Mouse (Mus musculus) macrophage (primary cell): ENCODE results near the gene Olfr480. TPM values are rescaled to one million over a fixed set of nuclear protein-coding genes. Genes with fewer than 3 reads are reported as not detected.

Experiments used
- H3K27ac ChIP-seq: fragments of 350-480 bp; formaldehyde crosslinking; 2 replicates; pipeline ENCODE4 v1.9.0; 2021
- H3K36me3 ChIP-seq: fragments of 350-480 bp; formaldehyde crosslinking; 2 replicates; pipeline ENCODE4 v1.9.0; 2021; ENCODE audit errors: inconsistent target
- H3K4me3 ChIP-seq: fragments of 350-480 bp; formaldehyde crosslinking; 2 replicates; pipeline ENCODE4 v1.9.0; 2021; ENCODE audit errors: inconsistent target
- H3K79me2 ChIP-seq: fragments of 350-480 bp; formaldehyde crosslinking; 2 replicates; pipeline ENCODE4 v1.9.0; 2021; ENCODE audit errors: inconsistent target
- WGBS: methylation state at CpG from one replicate; pipeline ENCODE4 v1.1.7; 2026; ENCODE audit warnings: inconsistent platforms; ENCODE audit not compliant: missing documents; 5-methylcytosine and 5-hydroxymethylcytosine counted together
- polyA plus RNA-seq: library from polyadenylated mRNA; stranded (reverse); fragments of 250-400 nt; gene quantifications from 3 replicates; pipeline ENCODE4 v1.2.4, GENCODE M21; 2018; ENCODE audit warnings: inconsistent platforms
- total RNA-seq, 78 experiments: library from RNA; depleted of rRNA; stranded (reverse); fragments of 250-400 nt; gene quantifications; 1 replicate in 9 of 78; 2 replicates in 24 of 78; 3 replicates in 43 of 78; 4 replicates in 2 of 78; pipeline ENCODE4 v1.2.4; 2018; ENCODE audit warnings: inconsistent platforms in 56 of 78

The Olfr480 gene
- not detected for total RNA-seq (2018; cell fraction: chromatin; rRNA removed)
- total RNA-seq (2018; cell fraction: cytosol; rRNA removed) = not detected
- total RNA-seq (2018; cell fraction: nucleus; rRNA removed) = not detected
- polyA plus RNA-seq = not detected in 3 replicates

DNA sequence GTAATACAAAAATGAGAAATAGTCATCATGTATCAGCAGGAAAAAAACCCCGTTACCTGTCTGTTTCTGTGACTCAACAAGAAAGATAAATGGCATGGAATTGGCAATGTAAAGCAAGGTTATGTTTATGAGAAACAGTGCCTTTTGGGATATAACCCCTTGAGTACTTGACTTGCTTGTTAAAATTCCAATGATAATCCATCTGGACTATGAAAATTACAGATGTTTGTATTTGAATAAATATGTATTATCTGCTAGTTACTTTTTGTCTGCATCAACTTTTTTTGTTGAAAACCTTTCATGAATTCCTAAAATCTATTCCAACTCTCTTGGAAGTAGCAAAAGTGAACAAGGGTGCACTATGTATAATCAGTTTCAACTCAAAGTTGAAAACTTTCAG lies at the start of gene Olfr480:
TSS of gene Olfr480 (minus strand) at position 101 of the 400 bp plus-strand sequence.
- H3K4me3 ChIP-seq = no peak within 1 kb of the TSS
- H3K79me2 ChIP-seq = no peaks in the 10 kb centered on the region
- no peak within 1 kb of the TSS for H3K27ac ChIP-seq
- no peaks in the 10 kb centered on the region for H3K36me3 ChIP-seq
- 100% methylated on average over 1 of the region's 1 CpGs for WGBS

DNA sequence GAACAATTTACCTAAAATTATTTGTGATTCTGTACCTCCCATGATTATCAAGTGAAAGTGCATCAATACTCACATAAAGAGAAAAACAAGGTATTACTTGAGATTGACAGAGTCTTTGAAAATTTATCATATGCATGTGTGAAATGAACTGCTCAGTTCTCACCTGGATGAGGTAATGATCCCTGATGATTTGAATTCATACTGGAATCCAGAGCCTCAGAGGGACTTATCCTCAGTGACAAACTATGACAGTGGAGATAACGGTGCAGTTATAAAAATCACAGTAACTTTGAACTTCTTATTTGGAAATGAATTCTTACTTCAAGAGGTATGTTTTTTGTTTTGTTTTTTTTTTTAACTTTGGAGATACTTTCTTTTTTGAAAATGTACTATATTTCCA lies 33.4 kb upstream of the Olfr480 start, which contains the start of gene Olfr483:
TSS of gene Olfr483 (plus strand) at position 301 of the 400 bp plus-strand sequence.
- WGBS = 100% methylated on average over 1 of the region's 1 CpGs
- no peaks in the 10 kb centered on the region for H3K36me3 ChIP-seq
- H3K27ac ChIP-seq = no peak within 1 kb of the TSS
- no peak within 1 kb of the TSS for H3K4me3 ChIP-seq
- H3K79me2 ChIP-seq = no peaks in the 10 kb centered on the region

DNA sequence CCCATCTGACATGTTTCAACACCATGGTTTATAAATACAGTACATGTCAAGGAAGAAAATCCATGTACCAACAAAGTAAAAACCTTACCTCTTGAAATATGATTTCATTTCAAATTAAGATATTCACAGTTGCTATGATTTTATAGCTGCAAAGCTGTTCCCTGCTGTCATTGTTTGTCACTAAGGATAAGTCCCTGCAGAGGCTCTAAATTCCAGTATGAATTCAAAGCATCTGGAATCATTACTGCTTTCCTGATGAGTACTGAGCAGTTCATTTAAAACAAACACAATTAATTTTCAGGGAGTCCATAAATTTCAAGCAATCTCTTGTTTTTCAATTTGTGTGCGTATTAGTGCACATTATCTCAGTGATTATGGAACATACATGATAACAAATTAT lies 30.3 kb upstream of the Olfr480 start, which contains the start of gene Olfr482:
TSS of gene Olfr482 (minus strand) at position 101 of the 400 bp plus-strand sequence.
- no peak within 1 kb of the TSS for H3K27ac ChIP-seq
- WGBS = 77% methylated on average over 1 of the region's 1 CpGs
- H3K4me3 ChIP-seq = no peak within 1 kb of the TSS
- no peaks in the 10 kb centered on the region for H3K79me2 ChIP-seq
- H3K36me3 ChIP-seq = no peaks in the 10 kb centered on the region

DNA sequence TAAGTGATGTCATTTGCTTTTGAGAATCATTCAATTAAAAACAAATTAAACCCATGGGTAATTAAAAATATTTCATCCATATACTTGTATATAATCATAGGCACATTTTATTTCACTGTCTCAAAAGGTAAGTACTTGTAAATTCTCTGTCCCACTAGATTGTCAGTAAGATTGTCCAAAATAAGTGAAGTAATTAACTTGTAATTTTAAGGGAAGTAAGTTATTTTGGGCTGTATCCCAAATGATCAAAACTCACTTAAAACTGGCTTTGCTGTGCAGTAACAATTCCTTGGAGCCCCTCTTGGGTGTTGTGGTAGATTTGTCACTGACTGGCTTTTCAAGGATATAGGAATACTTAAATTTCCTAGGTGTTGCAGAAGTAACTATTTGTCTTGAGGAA lies 12.4 kb upstream of the Olfr480 start, which contains the start of gene Olfr481:
TSS of gene Olfr481 (plus strand) at position 301 of the 400 bp plus-strand sequence.
- H3K36me3 ChIP-seq = no peaks in the 10 kb centered on the region
- no peak within 1 kb of the TSS for H3K27ac ChIP-seq
- no peak within 1 kb of the TSS for H3K4me3 ChIP-seq
- no peaks in the 10 kb centered on the region for H3K79me2 ChIP-seq

DNA sequence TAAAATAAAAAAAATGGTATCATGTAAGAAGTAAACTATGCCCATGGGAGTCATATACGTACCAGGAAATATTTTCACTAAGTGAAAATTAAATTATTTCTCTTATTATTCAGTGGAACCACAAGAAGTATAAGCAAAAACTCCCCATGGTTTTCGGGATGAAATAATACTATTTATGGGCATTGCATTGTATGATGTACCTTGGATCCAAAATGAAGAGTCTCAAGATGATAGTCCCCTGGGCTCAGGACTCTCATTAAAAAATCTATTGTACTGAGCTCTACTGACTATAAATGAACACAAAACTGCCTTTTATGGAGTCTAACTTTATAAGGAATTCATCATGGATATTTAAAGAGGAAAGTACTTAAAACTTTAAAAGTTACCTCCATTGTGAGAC lies 16.8 kb downstream of the Olfr480 start, which contains the start of gene Olfr479:
TSS of gene Olfr479 (plus strand) at position 301 of the 400 bp plus-strand sequence.
- WGBS = 96% methylated on average over 2 of the region's 2 CpGs
- no peak within 1 kb of the TSS for H3K27ac ChIP-seq
- no peaks in the 10 kb centered on the region for H3K79me2 ChIP-seq
- H3K4me3 ChIP-seq = no peak within 1 kb of the TSS
- H3K36me3 ChIP-seq = no peaks in the 10 kb centered on the region

DNA sequence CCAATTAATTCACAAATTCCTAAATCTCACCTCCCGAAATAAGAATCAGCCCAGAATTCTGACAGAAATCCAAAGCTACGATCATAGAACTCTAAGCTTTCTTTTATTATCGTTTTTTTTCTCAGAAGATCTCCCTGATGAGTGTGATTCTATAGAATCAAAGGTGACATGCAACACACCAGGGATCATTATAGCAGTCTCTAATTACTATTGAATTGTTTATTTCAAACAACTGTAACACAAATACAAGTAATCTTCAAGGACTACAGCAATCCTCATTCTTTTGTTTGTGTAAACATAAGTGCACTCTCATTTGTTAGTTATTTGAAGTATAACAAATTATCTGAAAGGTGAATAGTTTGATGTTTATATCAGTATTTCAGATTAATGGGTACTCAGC lies 33.3 kb downstream of the Olfr480 start, which contains the start of gene Olfr478:
TSS of gene Olfr478 (minus strand) at position 101 of the 400 bp plus-strand sequence.
- H3K79me2 ChIP-seq = no peaks in the 10 kb centered on the region
- no peaks in the 10 kb centered on the region for H3K36me3 ChIP-seq
- 82% methylated on average over 3 of the region's 3 CpGs for WGBS
- no peak within 1 kb of the TSS for H3K27ac ChIP-seq
- H3K4me3 ChIP-seq = no peak within 1 kb of the TSS

Other genes starting within 250 kb of the Olfr480 start
- gene Olfr469, start 241.8 kb downstream of the Olfr480 start, polyA plus RNA-seq = not detected in 3 replicates
- not detected in 3 replicates for gene Olfr470, start 219.9 kb downstream of the Olfr480 start, polyA plus RNA-seq
- gene Olfr472, start 169.4 kb downstream of the Olfr480 start, polyA plus RNA-seq = not detected in 3 replicates
- not detected in 3 replicates for gene Olfr473, start 136.9 kb downstream of the Olfr480 start, polyA plus RNA-seq
- gene Olfr474, start 112.7 kb downstream of the Olfr480 start, polyA plus RNA-seq = not detected in 3 replicates
- not detected in 3 replicates for gene Olfr476, start 102.5 kb downstream of the Olfr480 start, polyA plus RNA-seq
- gene Olfr477, start 80.7 kb downstream of the Olfr480 start, polyA plus RNA-seq = not detected in 3 replicates
- gene Olfr478, start 33.4 kb downstream of the Olfr480 start, polyA plus RNA-seq = not detected in 3 replicates
- not detected in 3 replicates for gene Olfr479, start 16.7 kb downstream of the Olfr480 start, polyA plus RNA-seq
- not detected in 3 replicates for gene Olfr481, start 12.5 kb upstream of the Olfr480 start, polyA plus RNA-seq
- 0.11 TPM in 1 of 3 replicates, not detected in the others for gene Olfr482, start 30.2 kb upstream of the Olfr480 start, polyA plus RNA-seq
- not detected in 3 replicates for gene Olfr483, start 33.5 kb upstream of the Olfr480 start, polyA plus RNA-seq
- gene Olfr484, start 60.1 kb upstream of the Olfr480 start, polyA plus RNA-seq = not detected in 3 replicates
- gene Olfr485, start 92.5 kb upstream of the Olfr480 start, polyA plus RNA-seq = not detected in 3 replicates
- not detected in 3 replicates for gene Olfr486, start 105.4 kb upstream of the Olfr480 start, polyA plus RNA-seq
- gene Olfr487, start 147.3 kb upstream of the Olfr480 start, polyA plus RNA-seq = not detected in 3 replicates
- not detected in 3 replicates for gene Olfr488, start 191.0 kb upstream of the Olfr480 start, polyA plus RNA-seq
- not detected in 3 replicates for gene Olfr490, start 221.6 kb upstream of the Olfr480 start, polyA plus RNA-seq
- gene Olfr491, start 246.1 kb upstream of the Olfr480 start, polyA plus RNA-seq = not detected in 3 replicates